Mouse (Mus musculus) layer of hippocampus, postnatal 10 days (tissue): ENCODE results near the gene Gzmm. TPM values are rescaled to one million over a fixed set of nuclear protein-coding genes. Genes with fewer than 3 reads are reported as not detected.

Source experiments
- DNase-seq, 2 experiments: peaks; one replicate each; pipeline ENCODE4 v3.0.0; 2021; ENCODE audit warnings: low spot score in 2 of 2
- long read RNA-seq: library from polyadenylated mRNA; stranded (forward); transcript quantifications from one replicate; pipeline ENCODE4 v2.0.0, GENCODE M21; 2023
- total RNA-seq, 2 experiments: library from RNA; stranded (reverse); gene quantifications; 2 replicates each; pipeline ENCODE4 v1.2.3; 2021

Gzmm gene
- 1 to 10 TPM; 1.6 to 1.8 TPM for total RNA-seq
- long read RNA-seq: 0 reads

GRCm38 (mm10) chr10:79688720-79689119, at the start of gene Gzmm:
Gene Gzmm (plus strand): TSS chr10:79689020.
- no peak for DNase-seq

DNA sequence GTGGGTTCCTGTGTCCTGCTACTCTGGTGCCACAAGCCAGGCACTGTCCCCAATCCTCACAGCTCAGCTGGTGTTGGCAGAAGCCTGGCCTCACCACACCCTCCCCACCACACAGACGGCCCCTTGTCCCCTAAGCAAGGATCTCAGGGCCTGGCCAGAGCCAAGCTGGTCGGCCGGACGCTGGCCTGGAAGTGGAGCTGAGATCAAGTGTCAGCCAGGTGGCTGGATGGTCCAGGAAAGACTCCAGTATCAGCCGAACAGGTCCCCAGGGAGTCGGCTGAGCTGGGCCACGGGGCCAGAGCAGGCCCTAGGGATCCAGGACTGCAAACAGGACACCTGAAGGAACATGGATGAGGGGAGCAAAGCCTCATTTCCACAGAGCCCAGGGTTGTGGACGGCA, 43.1 kb upstream of the Gzmm start, which contains the start of gene Odf3l2:
Odf3l2 (minus strand) TSS at position 28 of the 400 bp plus-strand sequence.
- no peak for DNase-seq

- peak; percentile 86 to 87 for DNase-seq
These were observed 39.6 kb upstream of the Gzmm start for GRCm38 (mm10) chr10:79649070-79649751.

GRCm38 (mm10) chr10:79652789-79653188, 36.0 kb upstream of the Gzmm start:
- DNase-seq: no peak

DNA sequence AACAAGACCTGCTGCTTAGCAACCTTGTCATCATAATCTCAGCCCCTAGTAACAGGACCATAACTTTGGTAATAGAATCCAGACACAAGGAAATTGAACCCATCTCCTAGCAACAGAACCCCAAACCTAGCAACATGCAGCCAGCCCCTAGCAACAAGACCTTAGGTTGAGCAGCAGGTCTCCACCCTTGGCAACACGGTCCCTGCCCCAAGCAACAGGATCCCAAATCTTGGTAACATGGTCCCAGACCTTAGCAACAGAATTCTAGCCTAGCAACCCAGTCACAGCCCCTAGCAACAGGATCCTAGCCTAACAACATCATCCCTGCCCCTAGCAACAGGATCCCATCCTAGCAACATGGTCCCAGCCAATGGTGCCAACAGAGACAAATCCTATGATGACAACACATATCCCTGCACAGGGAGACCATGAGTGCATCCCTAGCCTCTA, 33.8 kb upstream of the Gzmm start:
- peak; percentile 49 to 59 for DNase-seq

GRCm38 (mm10) chr10:79658829-79659228, 30.0 kb upstream of the Gzmm start:
- DNase-seq: no peak

GRCm38 (mm10) chr10:79660298-79660697, 28.5 kb upstream of the Gzmm start:
- DNase-seq: no peak

DNA sequence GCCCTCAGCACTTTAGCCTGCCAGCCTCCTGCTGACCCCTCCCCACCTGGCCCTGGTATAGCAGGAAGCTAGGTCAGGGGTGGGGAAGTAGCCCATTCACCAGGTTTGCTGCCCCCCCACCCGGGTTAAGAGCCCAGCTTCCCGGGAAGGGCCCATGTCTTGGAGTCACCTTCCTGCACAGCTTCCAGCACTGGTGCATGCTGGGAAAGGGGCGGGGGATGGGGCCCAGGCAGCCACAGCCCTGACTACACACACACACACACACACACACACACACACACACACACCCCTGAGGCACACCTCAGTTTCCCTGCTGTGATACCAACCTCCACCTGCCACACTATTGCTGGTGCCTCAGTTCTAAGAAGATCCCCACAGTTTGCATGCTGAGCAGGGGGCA, 27.0 kb upstream of the Gzmm start:
- no peak for DNase-seq

- DNase-seq: peak; percentile 71 to 75
These were observed 24.6 kb upstream of the Gzmm start, which contains the start of gene Madcam1 for GRCm38 (mm10) chr10:79664131-79664665. Gene Madcam1 (plus strand): TSS chr10:79664559.

DNA sequence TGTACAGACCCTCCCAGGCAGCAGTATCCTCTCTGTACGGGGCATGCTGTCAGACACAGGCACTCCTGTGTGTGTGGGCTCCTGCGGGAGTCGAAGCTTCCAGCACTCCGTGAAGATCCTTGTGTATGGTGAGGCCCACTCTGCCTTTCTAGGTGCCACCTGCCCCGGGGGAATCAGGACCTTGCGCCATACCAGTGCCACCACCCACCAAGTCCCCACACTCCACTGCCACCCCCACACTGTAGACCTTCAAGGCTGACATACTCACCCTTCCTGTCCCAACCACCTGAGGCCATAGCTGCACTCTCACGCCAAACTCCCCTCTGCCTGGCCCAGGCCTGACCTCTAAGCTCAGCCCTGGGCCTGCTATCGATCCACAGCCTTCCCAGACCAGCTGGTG, 23.8 kb upstream of the Gzmm start:
- DNase-seq: no peak

GRCm38 (mm10) chr10:79666493-79666892, 22.3 kb upstream of the Gzmm start:
- no peak for DNase-seq

GRCm38 (mm10) chr10:79668076-79668475, 20.7 kb upstream of the Gzmm start:
- DNase-seq: no peak

DNA sequence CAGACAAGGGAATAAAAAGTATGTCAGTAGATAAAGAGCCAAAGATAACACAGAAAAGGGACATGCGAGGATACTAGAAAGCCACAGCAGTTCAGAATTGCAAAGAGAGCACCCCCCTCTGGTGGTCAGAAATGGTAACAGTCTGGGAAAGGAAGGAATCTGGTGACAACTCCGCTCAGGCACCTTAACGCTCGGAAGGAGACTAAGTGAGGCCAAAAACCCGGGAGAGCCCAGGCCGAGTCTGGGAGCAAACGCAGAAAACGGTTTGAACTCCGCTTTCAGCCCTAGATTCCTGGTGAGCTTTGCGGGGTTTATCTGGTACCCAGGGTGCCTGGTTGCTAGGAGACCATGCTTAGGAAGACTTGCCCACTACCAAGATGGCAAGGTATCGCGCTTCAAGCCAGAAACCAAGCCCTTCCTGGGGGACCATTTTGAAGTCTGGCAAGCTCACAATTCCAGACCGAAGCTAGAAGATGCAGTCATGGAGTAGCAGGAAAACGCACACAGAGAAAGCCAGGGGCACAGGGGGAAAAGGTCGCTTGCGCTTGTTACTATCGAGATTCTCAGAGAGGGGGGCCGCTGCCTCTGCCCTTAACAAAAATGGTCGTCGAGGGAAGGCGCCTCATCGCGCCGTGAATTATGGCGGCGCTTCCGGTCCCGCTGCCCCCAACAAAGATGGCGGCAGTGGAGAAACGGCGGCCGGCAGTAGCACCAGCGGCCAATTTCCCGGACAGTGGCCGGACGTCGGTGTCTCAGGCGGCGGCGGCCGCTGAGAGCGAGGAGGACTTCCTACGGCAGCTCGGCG, 19.8 kb upstream of the Gzmm start, which contains the start of gene Tpgs1:
Tpgs1 (plus strand) TSS at position 599 of the 805 bp plus-strand sequence.
- peak; percentile 95 to 96 for DNase-seq

GRCm38 (mm10) chr10:79669576-79670057, 19.2 kb upstream of the Gzmm start:
- DNase-seq: peak; percentile 82 to 86

DNA sequence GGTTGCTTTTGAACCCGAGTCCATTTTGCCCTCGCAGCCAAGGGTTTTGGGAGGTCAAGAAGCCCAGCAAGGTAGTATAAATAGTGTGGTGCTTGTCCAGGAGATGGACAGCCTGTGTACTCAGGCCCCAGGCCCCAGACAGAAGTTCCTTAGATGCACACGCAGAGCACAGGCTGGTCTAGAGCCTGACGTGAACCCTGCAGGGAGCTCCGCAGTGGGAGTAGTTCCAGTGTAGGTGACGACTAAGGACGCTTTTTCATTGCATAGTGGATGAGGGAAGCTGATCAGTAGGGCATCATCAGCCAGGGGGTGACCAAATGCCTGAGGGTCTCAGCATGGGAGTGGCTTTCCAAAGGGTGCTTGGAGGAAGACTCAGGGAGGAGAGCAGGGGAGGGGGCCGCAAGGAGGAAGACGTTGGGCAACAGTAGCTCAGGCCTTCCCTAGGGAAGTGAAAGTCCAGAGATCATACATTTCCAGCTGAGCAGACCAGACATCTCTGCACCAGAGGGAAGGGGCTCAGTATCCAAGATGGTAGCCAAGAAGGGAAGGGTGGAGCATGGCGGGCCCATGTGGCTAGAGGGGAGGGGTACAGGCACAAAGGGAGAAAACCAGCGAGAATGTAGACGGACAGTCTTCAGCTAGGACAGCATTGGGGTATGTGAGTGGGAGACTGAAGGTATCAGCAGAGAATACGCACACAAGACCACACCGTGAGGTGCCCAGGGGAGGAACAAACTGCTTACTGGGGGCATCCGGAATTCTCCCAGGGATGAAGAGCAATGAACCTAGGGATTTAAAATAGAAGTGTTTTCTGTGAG, 18.5 kb upstream of the Gzmm start:
- DNase-seq: no peak

- no peak for DNase-seq
These were observed 17.3 kb upstream of the Gzmm start for GRCm38 (mm10) chr10:79671396-79672087.

GRCm38 (mm10) chr10:79672088-79672455, 16.7 kb upstream of the Gzmm start:
- no peak for DNase-seq

GRCm38 (mm10) chr10:79673054-79673453, 15.8 kb upstream of the Gzmm start:
- no peak for DNase-seq

DNA sequence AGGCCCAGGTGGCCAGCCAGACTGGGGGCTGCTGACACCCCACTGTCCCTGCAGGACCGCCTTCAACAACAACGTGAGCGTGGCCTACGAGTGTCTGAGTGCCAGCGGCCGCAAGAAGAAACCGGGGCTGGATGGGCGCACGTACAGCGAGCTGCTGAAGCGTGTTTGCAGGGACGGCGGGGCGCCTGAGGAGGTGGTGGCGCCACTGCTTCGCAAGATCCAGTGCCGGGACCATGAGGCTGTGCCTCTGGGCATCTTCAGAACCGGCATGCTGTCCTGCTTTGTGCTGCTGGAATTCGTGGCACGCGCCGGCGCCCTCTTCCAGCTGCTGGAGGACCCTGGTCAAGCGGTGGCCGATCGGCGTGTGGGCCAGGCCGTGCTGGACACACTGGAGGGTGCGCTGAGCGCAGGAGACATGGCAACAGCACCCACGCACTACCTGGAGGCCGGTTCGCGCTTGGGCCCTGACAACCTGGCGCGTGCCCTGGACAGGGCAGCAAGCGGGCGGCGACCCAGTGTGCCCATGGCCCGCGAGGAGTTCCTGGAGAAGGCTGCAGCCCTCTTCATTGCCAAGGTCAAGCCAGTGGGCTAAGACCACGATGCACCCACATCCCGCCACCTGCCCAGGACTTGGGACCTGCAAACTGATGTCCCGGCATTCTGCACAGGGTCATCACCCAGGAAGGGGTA, 13.3 kb upstream of the Gzmm start:
- DNase-seq: no peak
